Comparison of ENCODE assay signal across 8 mouse cellular contexts in the genomic region with DNA sequence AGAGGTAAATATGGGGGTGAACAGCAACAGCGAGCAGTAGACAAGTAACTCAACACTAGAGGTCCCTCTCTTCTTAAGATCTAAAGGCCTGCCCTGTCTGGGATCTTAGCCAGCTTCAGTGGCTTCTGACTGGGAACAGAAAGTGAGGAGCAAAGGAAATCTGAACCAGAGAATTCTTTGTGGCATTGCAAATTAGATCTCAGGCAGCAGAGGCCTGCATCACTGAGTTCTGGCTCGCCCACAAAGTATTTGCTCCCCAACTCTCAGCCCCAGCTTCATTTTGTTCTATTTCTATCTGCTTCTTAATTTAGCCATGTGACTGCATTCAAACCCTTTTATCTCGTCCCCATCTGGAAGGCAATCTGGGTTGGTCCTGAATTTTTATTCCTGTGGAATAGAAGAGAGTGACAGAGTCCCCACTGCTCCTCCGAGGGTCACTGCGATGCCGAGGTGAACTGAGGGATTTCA.
DNase-seq lines count a peak whose midpoint lies in the region; ATAC-seq lines count a peak whose summit lies in the region.

No protein-coding gene starts in this region.

- H3K4me3 ChIP-seq in limb, embryonic 11.5 days (ENCODE audit: low read depth, low read length) = no peak overlapping the region
- no peak overlapping the region for H3K4me3 ChIP-seq in limb, embryonic 10.5 days
- H3K4me3 ChIP-seq in forebrain, embryonic 16.5 days (replicated peaks; ENCODE audit: low read length) = no peak overlapping the region

- H3K27ac ChIP-seq in limb, embryonic 11.5 days (replicated peaks; ENCODE audit: low read depth, low read length) = no peak overlapping the region
- no peak overlapping the region for H3K27ac ChIP-seq in limb, embryonic 10.5 days
- peak overlapping the region; percentile 77 for H3K27ac ChIP-seq in forebrain, embryonic 16.5 days (ENCODE audit: low read length)

- H3K9me3 ChIP-seq in limb, embryonic 11.5 days (ENCODE audit: control insufficient read depth, low read length) = no peaks in the 10 kb centered on the region
- H3K9me3 ChIP-seq in limb, embryonic 10.5 days (replicated peaks) = no peaks in the 10 kb centered on the region
- no peaks in the 10 kb centered on the region for H3K9me3 ChIP-seq in forebrain, embryonic 16.5 days (ENCODE audit: control insufficient read depth, low read length)

- no peak for DNase-seq in limb, embryonic 11.5 days (ENCODE audit: low spot score)
- DNase-seq in limb, embryonic 10.5 days (ENCODE audit: low spot score) = no peak
- DNase-seq in brain, embryonic 18.5 days (ENCODE audit: low read depth, low spot score) = peak; percentile 77
- peak; percentile 34 for DNase-seq in kidney, adult 9 months
- peak; percentile 77 for DNase-seq in left cerebral cortex, postnatal 4 days
- peak; percentile 81 for DNase-seq in skeletal muscle tissue, adult 2 months (ENCODE audit: low read depth, low spot score)
- DNase-seq in natural killer cell, adult 2 months (ENCODE audit: low spot score in 2 of 2) = no peak

- intact Hi-C loops in left cerebral cortex, postnatal 4 days (cut with DNase I) = loop anchor here (10.0 kb wide), 2 partner anchors 199 to 1049 kb away; partner anchors contain the start of gene Frmd4a

- WGBS in limb, embryonic 11.5 days = 64% methylated on average over 6 of the region's 6 CpGs
- WGBS in limb, embryonic 10.5 days = 71% methylated on average over 6 of the region's 6 CpGs
- WGBS in forebrain, embryonic 16.5 days = 29% methylated on average over 6 of the region's 6 CpGs

- H3K27me3 ChIP-seq in limb, embryonic 11.5 days (ENCODE audit: control insufficient read depth, insufficient read depth, low read length) = no peaks in the 10 kb centered on the region
- no peaks in the 10 kb centered on the region for H3K27me3 ChIP-seq in limb, embryonic 10.5 days (ENCODE audit: low read depth, poor library complexity, severe bottlenecking)
- no peaks in the 10 kb centered on the region for H3K27me3 ChIP-seq in forebrain, embryonic 16.5 days (replicated peaks; ENCODE audit: control insufficient read depth, insufficient read depth, low read length)

- no peak overlapping the region for H3K4me2 ChIP-seq in limb, embryonic 11.5 days (ENCODE audit: low read depth, severe bottlenecking)
- no peak overlapping the region for H3K4me2 ChIP-seq in forebrain, embryonic 16.5 days (ENCODE audit: low read length)

- ATAC-seq in limb, embryonic 11.5 days (ENCODE audit: insufficient number of reproducible peaks, low FRiP score, low TSS enrichment, low read depth) = no peak
- peak; percentile 77 for ATAC-seq in forebrain, embryonic 16.5 days

- H3K4me1 ChIP-seq in limb, embryonic 11.5 days (ENCODE audit: control insufficient read depth, insufficient read depth, low read length) = no peaks in the 10 kb centered on the region
- no peaks in the 10 kb centered on the region for H3K4me1 ChIP-seq in limb, embryonic 10.5 days
- peaks cover 10% of the 10 kb centered on the region for H3K4me1 ChIP-seq in forebrain, embryonic 16.5 days (replicated peaks; ENCODE audit: control insufficient read depth, insufficient read depth, low read length)

- H3K9ac ChIP-seq in limb, embryonic 11.5 days (ENCODE audit: low read length) = 0 out of 2 replicates have a peak overlapping the region, but pooled peaks have one; percentile 7
- H3K9ac ChIP-seq in forebrain, embryonic 16.5 days (replicated peaks; ENCODE audit: low read depth, low read length) = peak overlapping the region; percentile 5; the same call in 1 of the 2 replicates

- no peaks in the 10 kb centered on the region for H3K36me3 ChIP-seq in limb, embryonic 11.5 days (ENCODE audit: control insufficient read depth, insufficient read depth, low read length)
- no peaks in the 10 kb centered on the region for H3K36me3 ChIP-seq in limb, embryonic 10.5 days
- no peaks in the 10 kb centered on the region for H3K36me3 ChIP-seq in forebrain, embryonic 16.5 days (ENCODE audit: control insufficient read depth, insufficient read depth)

Comparison
In these comparisons a context has a peak if more than half of its experiments do, and no peak if none do; other contexts are left out.
1. DNase-seq: peak in brain, embryonic 18.5 days (single experiment), kidney, adult 9 months (single experiment), left cerebral cortex, postnatal 4 days (single experiment) and skeletal muscle tissue, adult 2 months (single experiment); none in limb, embryonic 11.5 days (single experiment), limb, embryonic 10.5 days (single experiment) and natural killer cell, adult 2 months (0 of 2).